Mouse (Mus musculus) MEL (cell line): ENCODE data around the gene Hfe2. TPM values are rescaled to one million over a fixed set of nuclear protein-coding genes. Genes with fewer than 3 reads are reported as not detected.
"Not testable (repeated sequence)": the region's sequence is repeated elsewhere in the genome, so short reads cannot be mapped to it uniquely, and the experiment has no call there.

ENCODE experiments used
- DNase-seq: peaks from one replicate; pipeline ENCODE4 v3.0.0; 2011; ENCODE audit warnings: low read depth, low spot score
- H3K27ac ChIP-seq: 2 replicates; pipeline ENCODE4 v1.5.1; 2012; ENCODE audit warnings: low read depth, mild to moderate bottlenecking, control low read depth, low read length, moderate library complexity; ENCODE audit not compliant: control insufficient read depth
- H3K27me3 ChIP-seq, 2 experiments: fragments of 150-350 bp in 1 of 2; sonication (generic) in 1 of 2; 2 replicates each; pipeline ENCODE4 v1.6.1; 2012; ENCODE audit warnings: low read length in 2 of 2, mild to moderate bottlenecking in 2 of 2, improper control_type of control experiment in 1 of 2, moderate library complexity in 1 of 2; ENCODE audit not compliant: insufficient read depth in 2 of 2, control insufficient read depth in 1 of 2
- H3K36me3 ChIP-seq, 2 experiments: 2 replicates each; pipeline ENCODE4 v1.6.1; 2012 to 2014; ENCODE audit warnings: low read length in 2 of 2, improper control_type of control experiment in 1 of 2, inconsistent platforms in 1 of 2, mild to moderate bottlenecking in 1 of 2; ENCODE audit not compliant: insufficient read depth in 2 of 2, control insufficient read depth in 1 of 2
- H3K4me1 ChIP-seq, 2 experiments: fragments of 150-350 bp in 1 of 2; sonication (generic) in 1 of 2; 2 replicates each; pipeline ENCODE4 v1.6.1; 2012; ENCODE audit warnings: low read length in 2 of 2, improper control_type of control experiment in 1 of 2, mild to moderate bottlenecking in 1 of 2; ENCODE audit not compliant: insufficient read depth in 2 of 2, control insufficient read depth in 1 of 2
- H3K4me3 ChIP-seq, 2 experiments: fragments of 150-350 bp in 1 of 2; sonication (generic) in 1 of 2; 2 replicates each; pipeline ENCODE4 v1.5.1; 2012; ENCODE audit warnings: low read depth in 2 of 2, low read length in 2 of 2, mild to moderate bottlenecking in 2 of 2, moderate library complexity in 2 of 2, control low read depth in 1 of 2, improper control_type of control experiment in 1 of 2; ENCODE audit not compliant: control insufficient read depth in 1 of 2, insufficient read depth in 1 of 2
- H3K79me2 ChIP-seq: 2 replicates; pipeline ENCODE4 v1.6.1; 2012; ENCODE audit warnings: mild to moderate bottlenecking, low read length, moderate library complexity; ENCODE audit not compliant: control insufficient read depth, poor library complexity, insufficient read depth
- H3K9ac ChIP-seq: 2 replicates; pipeline ENCODE4 v1.6.1; 2012; ENCODE audit warnings: low read depth, mild to moderate bottlenecking, control low read depth, low read length, moderate library complexity; ENCODE audit not compliant: control insufficient read depth, poor library complexity, severe bottlenecking
- H3K9me3 ChIP-seq: fragments of 150-350 bp; sonication (generic); replicated peaks from 2 replicates; pipeline ENCODE4 v1.6.1; 2012; ENCODE audit warnings: mild to moderate bottlenecking, low read length, improper control_type of control experiment, moderate library complexity; ENCODE audit not compliant: insufficient read depth
- BHLHE40 ChIP-seq: IDR thresholded peaks from 2 replicates; pipeline ENCODE4 v1.6.1; 2012; ENCODE audit warnings: low read depth, mild to moderate bottlenecking, inconsistent platforms, low read length, improper control_type of control experiment, borderline replicate concordance
- CTCF ChIP-seq, 3 experiments: IDR thresholded peaks in 2 of 3; conservative IDR thresholded peaks in 1 of 3; 2 replicates each; pipeline ENCODE4 v1.5.1; 2011 to 2012; ENCODE audit warnings: low read length in 3 of 3, low read depth in 2 of 3, mild to moderate bottlenecking in 2 of 3, improper control_type of control experiment in 1 of 3, inconsistent platforms in 1 of 3, mixed read lengths in 1 of 3, moderate library complexity in 1 of 3; ENCODE audit not compliant: control insufficient read depth in 1 of 3, insufficient read depth in 1 of 3, poor library complexity in 1 of 3, severe bottlenecking in 1 of 3
- E2F4 ChIP-seq: IDR thresholded peaks from 2 replicates; pipeline ENCODE4 v1.6.1; 2011; ENCODE audit warnings: low read depth, low read length, improper control_type of control experiment, borderline replicate concordance
- ETS1 ChIP-seq: IDR thresholded peaks from 2 replicates; pipeline ENCODE4 v1.6.1; 2012; ENCODE audit warnings: low read depth, mild to moderate bottlenecking, inconsistent platforms, low read length, improper control_type of control experiment, moderate library complexity
- JUND ChIP-seq: IDR thresholded peaks from 2 replicates; pipeline ENCODE4 v1.6.1; 2011; ENCODE audit warnings: low read depth, mild to moderate bottlenecking, improper control_type of control experiment, low read length
- KAT2A ChIP-seq: conservative IDR thresholded peaks from 2 replicates; pipeline ENCODE4 v1.6.1; 2012; ENCODE audit warnings: low read depth, low read length, improper control_type of control experiment, inconsistent platforms
- MYB ChIP-seq: IDR thresholded peaks from 2 replicates; pipeline ENCODE4 v1.6.1; 2011; ENCODE audit warnings: mild to moderate bottlenecking, low read depth, low read length, improper control_type of control experiment
- NELFE ChIP-seq: IDR thresholded peaks from 2 replicates; pipeline ENCODE4 v1.6.1; 2011; ENCODE audit warnings: low read depth, low read length, improper control_type of control experiment
- POLR2A ChIP-seq, 2 experiments: IDR thresholded peaks; 2 replicates each; pipeline ENCODE4 v1.6.1; 2011 to 2012; ENCODE audit warnings: low read length in 2 of 2, mild to moderate bottlenecking in 2 of 2, control low read depth in 1 of 2, improper control_type of control experiment in 1 of 2, low read depth in 1 of 2, moderate library complexity in 1 of 2; ENCODE audit not compliant: control insufficient read depth in 1 of 2, insufficient read depth in 1 of 2, poor library complexity in 1 of 2
- POLR2AphosphoS5 ChIP-seq: IDR thresholded peaks from 2 replicates; pipeline ENCODE4 v1.6.1; 2012; ENCODE audit warnings: low read depth, borderline replicate concordance, mild to moderate bottlenecking, inconsistent platforms, low read length, moderate library complexity, mixed read lengths
- SMC3 ChIP-seq: IDR thresholded peaks from 2 replicates; pipeline ENCODE4 v1.6.1; 2011; ENCODE audit warnings: low read depth, low read length, improper control_type of control experiment
- TBP ChIP-seq: IDR thresholded peaks from 2 replicates; pipeline ENCODE4 v1.8.0; 2011; ENCODE audit warnings: low read depth, low read length, improper control_type of control experiment
- ZMIZ1 ChIP-seq: IDR thresholded peaks from 2 replicates; pipeline ENCODE4 v1.6.1; 2012; ENCODE audit warnings: low read depth, mild to moderate bottlenecking, inconsistent platforms, low read length, improper control_type of control experiment, moderate library complexity
- ZNF384 ChIP-seq: IDR thresholded peaks from 2 replicates; pipeline ENCODE4 v1.6.1; 2012; ENCODE audit warnings: low read depth, mild to moderate bottlenecking, inconsistent platforms, low read length, improper control_type of control experiment
- polyA plus RNA-seq, 2 experiments: library from polyadenylated mRNA; stranded (reverse) in 1 of 2; unstranded in 1 of 2; fragments of >175 nt in 1 of 2; fragments of >200 nt in 1 of 2; gene quantifications; 2 replicates each; pipeline versions ENCODE4 v1.2.1 to v1.2.4; 2012; ENCODE audit warnings: low replicate concordance in 2 of 2, low read depth in 1 of 2; ENCODE audit not compliant: insufficient read length in 2 of 2, insufficient read depth in 1 of 2, missing spikeins in 1 of 2
- total RNA-seq: library from RNA; depleted of rRNA; stranded (reverse); fragments of 300-350 nt; gene quantifications from 2 replicates; pipeline ENCODE4 v1.2.3, GENCODE M21; 2012

The Hfe2 gene
- total and polyA plus RNA-seq, 3 experiments, result not detected

DNA sequence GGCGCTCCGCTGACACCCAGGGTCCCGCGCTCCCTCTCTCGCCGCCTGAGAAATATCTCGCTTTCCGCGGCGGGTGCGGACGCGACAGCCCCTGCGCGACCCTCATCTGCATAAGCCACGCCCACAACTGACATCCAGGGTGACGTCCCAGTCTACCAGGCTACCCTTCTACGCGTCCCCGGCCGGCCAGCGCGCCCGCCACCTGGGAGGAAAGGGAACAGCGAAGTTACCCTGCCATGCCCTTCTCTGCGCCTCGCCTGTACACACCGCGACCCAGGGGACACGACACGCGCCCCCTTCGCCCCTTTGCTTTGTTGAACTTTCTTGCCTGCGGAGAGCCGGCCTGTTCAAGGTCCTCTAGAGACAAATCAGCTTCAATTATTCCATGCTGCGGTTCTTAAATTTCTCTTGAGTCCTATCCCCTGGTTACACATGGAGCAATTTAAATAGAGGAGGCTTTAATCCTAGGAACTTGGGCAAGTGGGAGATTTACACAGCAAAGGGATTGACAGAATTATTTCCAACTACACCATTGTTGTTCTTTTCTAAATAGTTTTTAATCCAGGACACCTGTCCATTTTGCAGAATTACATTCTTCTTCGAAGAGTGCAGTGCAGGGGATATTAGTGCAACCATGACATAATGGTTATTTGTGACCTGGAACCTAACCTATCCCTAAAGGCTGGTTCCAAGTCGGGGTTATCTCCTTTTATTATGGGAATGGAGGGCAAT lies 38.0 kb upstream of the Hfe2 start:
- Histone ChIP-seq H3K36me3 (peaks cover 0 to 12% of the 10 kb centered on the region in 2 experiments; a peak in 2 of 4 replicates), H3K9ac (peak overlapping the region; percentile 74), H3K27ac (peak overlapping the region; percentile 83), H3K4me3 (peak overlapping the region; percentile 12 to 32)
- H3K79me2 ChIP-seq, H3K27me3 ChIP-seq, H3K9me3 ChIP-seq, H3K4me1 ChIP-seq: not testable (repeated sequence)
- peak; percentile 90 for DNase-seq
- TF ChIP-seq POLR2AphosphoS5, result 0 out of 2 replicates have a peak, but pooled peaks have one; percentile 95
- TF ChIP-seq ZMIZ1, result peak; percentile 59; the same call in 1 of the 2 replicates

DNA sequence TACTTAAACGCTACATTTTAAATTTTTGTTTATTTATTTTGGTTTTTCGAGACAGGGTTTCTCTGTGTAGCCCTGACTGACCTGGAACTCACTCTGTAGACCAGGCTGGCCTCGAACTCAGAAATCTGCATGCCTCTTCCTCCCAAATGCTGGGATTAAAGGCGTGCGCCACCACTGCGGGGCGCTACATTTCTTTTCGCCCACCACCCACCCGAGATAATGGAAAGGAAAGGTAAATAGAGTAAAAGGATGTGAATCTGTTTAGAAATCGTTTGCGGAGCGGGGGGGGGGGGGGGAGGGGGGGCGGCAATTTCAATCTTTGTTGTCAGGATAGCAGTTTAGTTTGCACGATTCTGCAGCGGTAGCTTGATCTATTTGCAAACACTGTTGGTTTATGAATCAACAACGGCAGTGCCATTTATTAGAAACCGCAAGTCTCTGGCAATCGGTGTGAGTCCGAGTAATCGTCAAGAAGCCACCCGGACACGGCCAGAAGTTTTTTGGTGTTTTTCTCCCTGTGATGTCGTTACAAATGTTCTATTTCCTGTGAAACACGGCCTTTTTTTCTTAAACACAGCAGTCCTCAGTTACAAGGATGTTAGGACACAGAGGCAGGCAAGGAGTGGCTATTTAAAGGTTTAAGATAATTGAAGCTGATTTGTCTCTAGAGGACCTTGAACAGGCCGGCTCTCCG lies 37.2 kb upstream of the Hfe2 start:
- H3K36me3 ChIP-seq, result peaks cover 4 to 12% of the 10 kb centered on the region in 2 experiments
- peak overlapping the region; percentile 39 to 41 for H3K4me3 ChIP-seq
- peaks cover 0 to 5% of the 10 kb centered on the region in 2 experiments; a peak in 3 of 4 replicates for H3K4me1 ChIP-seq
- peak overlapping the region; percentile 74 for H3K9ac ChIP-seq
- DNase-seq, result peak; percentile 89
- TF ChIP-seq BHLHE40 (peak; percentile 12; the same call in 1 of the 2 replicates), CTCF (IDR thresholded peaks at IDR 0.05 in 2 of 3, conservative IDR thresholded peaks at IDR 0.05 in 1 of 3; ENCODE audit: control insufficient read depth in 1 of 3, insufficient read depth in 1 of 3, low read depth in 2 of 3, low read length in 3 of 3, poor library complexity in 1 of 3, severe bottlenecking in 1 of 3) (peak; percentile 30 to 74 (median 62)), TBP (peak; percentile 69), POLR2AphosphoS5 (0 out of 2 replicates have a peak, but pooled peaks have one; percentile 42), MYB (peak; percentile 48; the same call in 1 of the 2 replicates), ZNF384 (peak; percentile 46; the same call in 1 of the 2 replicates), SMC3 (peak; percentile 28; the same call in 1 of the 2 replicates), ETS1 (no peak; the same call in 1 of the 2 replicates), POLR2A (IDR thresholded peaks at IDR 0.05; ENCODE audit: control insufficient read depth in 1 of 2, insufficient read depth in 1 of 2, low read depth in 1 of 2, low read length in 2 of 2, poor library complexity in 1 of 2) (0 out of 4 replicates have a peak, but pooled peaks of 1 of the 2 experiments have one; percentile 27), NELFE (peak; percentile 47; the same call in 1 of the 2 replicates), E2F4 (no peak), KAT2A (no peak), JUND (peak; percentile 69; the same call in 1 of the 2 replicates)
- H3K27me3 ChIP-seq, result no peaks in the 10 kb centered on the region
- no peaks in the 10 kb centered on the region for H3K9me3 ChIP-seq
- H3K27ac ChIP-seq, result peak overlapping the region; percentile 86
- peaks cover 9% of the 10 kb centered on the region for H3K79me2 ChIP-seq

- H3K79me2 ChIP-seq, result peaks cover 15% of the 10 kb centered on the region
- not testable (repeated sequence) for H3K27me3 ChIP-seq, DNase-seq, H3K9me3 ChIP-seq, H3K4me1 ChIP-seq
- peak overlapping the region; percentile 65 for H3K9ac ChIP-seq
- H3K36me3 ChIP-seq, result peaks cover 4 to 12% of the 10 kb centered on the region in 2 experiments
- H3K27ac ChIP-seq, result peak overlapping the region; percentile 86
- peak overlapping the region; percentile 39 to 41 for H3K4me3 ChIP-seq
Measured at GRCm38 (mm10) chr3:96488290-96488906, 36.6 kb upstream of the Hfe2 start.
